Mouse (Mus musculus): ENCODE data around the gene Vps16. TPM values are rescaled to one million over a fixed set of nuclear protein-coding genes. Genes with fewer than 3 reads are reported as not detected.

The Vps16 gene
- polyA plus RNA-seq, 1 experiment from 2014 or later, result 91.7 TPM

DNA sequence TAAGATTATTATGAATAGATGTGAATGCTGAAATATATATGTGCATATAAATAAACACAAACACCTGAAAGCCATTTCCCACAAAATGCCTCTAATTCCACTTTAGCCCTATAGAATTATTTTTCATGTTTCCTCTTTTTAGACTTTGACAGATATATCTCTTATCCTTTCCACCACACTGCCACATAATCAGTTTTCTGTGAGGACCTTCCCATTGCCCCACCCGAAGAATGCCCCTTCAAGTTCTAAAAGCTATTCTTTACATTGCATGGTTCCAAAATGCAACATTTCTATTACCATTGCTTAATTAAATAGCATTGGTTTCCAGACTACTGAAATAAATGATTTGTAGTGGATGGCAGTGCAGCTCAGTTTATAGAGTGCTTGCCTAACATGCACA is 42.3 kb downstream of the Vps16 start:
- Histone ChIP-seq H3K36me3 (ENCODE audit: control insufficient read depth, insufficient read depth, low read length) (no peaks in the 10 kb centered on the region), H3K9me3 (ENCODE audit: control insufficient read depth, low read length) (no peaks in the 10 kb centered on the region), H3K4me3 (ENCODE audit: low read depth, low read length) (no peak overlapping the region), H3K27ac (ENCODE audit: low read depth, low read length) (no peak overlapping the region), H3K9ac (ENCODE audit: low read length) (no peak overlapping the region), H3K4me1 (ENCODE audit: control insufficient read depth, insufficient read depth, low read length) (peaks cover 16% of the 10 kb centered on the region), H3K4me2 (no peak overlapping the region), H3K27me3 (ENCODE audit: control insufficient read depth, insufficient read depth, low read length) (no peaks in the 10 kb centered on the region)
- WGBS, result 92% methylated on average over 1 of the region's 1 CpGs
- no peak for DNase-seq (ENCODE audit: low spot score, missing footprints)
- ATAC-seq (ENCODE audit: low FRiP score), result no peak

DNA sequence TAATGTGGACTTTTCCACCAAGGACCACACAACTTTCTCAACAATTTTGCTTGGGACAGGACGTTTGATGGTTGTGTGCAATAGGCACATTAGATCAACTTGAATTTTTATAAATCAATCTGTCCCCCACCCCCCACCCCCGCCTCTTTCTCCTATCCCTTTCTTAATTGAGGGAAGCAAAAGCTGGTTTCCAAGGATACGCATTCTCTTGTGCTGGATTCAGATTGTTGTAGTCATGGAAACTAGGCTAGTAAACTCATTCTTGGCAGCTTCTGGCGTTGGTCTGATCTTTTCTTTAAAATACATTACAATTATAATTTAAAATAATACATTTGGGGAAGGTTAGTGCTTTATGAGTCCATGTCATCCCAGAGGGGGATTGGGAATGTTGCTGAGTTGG is 45.2 kb downstream of the Vps16 start:
- Histone ChIP-seq H3K36me3 (ENCODE audit: control insufficient read depth, insufficient read depth, low read length) (no peaks in the 10 kb centered on the region), H3K4me1 (ENCODE audit: control insufficient read depth, insufficient read depth, low read length) (peaks cover 16% of the 10 kb centered on the region), H3K9ac (ENCODE audit: low read length) (no peak overlapping the region), H3K9me3 (ENCODE audit: control insufficient read depth, low read length) (no peaks in the 10 kb centered on the region), H3K27me3 (ENCODE audit: control insufficient read depth, insufficient read depth, low read length) (no peaks in the 10 kb centered on the region), H3K4me2 (no peak overlapping the region), H3K27ac (ENCODE audit: low read depth, low read length) (no peak overlapping the region), H3K4me3 (ENCODE audit: low read depth, low read length) (no peak overlapping the region)
- WGBS, result 19% methylated on average over 4 of the region's 4 CpGs
- DNase-seq (ENCODE audit: low spot score, missing footprints) (peak; percentile 87), ATAC-seq (ENCODE audit: low FRiP score) (no peak)

DNA sequence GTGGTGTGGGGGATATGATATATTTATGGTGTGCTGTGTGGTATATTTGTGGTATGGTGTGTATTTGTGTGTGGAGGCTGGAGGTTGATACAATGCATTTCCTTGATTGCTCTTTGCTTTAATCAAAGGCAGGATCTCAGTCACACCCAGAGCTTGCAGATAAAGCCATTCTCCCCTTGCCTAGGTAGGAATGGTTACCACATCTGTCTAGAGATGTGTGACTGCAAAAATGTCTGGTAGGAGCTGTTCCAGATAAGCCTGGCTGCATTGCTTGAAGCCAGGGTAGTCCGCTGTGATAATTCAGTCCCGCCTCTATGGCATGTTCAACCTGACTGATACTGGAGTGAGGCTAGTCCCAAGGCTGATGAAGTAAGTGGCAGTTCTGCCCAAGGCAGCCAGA is 45.8 kb downstream of the Vps16 start:
- Histone ChIP-seq H3K9me3 (ENCODE audit: control insufficient read depth, low read length) (no peaks in the 10 kb centered on the region), H3K4me2 (no peak overlapping the region), H3K4me3 (ENCODE audit: low read depth, low read length) (no peak overlapping the region), H3K27ac (ENCODE audit: low read depth, low read length) (no peak overlapping the region), H3K9ac (ENCODE audit: low read length) (no peak overlapping the region), H3K27me3 (ENCODE audit: control insufficient read depth, insufficient read depth, low read length) (no peaks in the 10 kb centered on the region), H3K36me3 (ENCODE audit: control insufficient read depth, insufficient read depth, low read length) (no peaks in the 10 kb centered on the region), H3K4me1 (ENCODE audit: control insufficient read depth, insufficient read depth, low read length) (peaks cover 16% of the 10 kb centered on the region)
- DNase-seq (ENCODE audit: low spot score, missing footprints), result no peak
- 0 out of 2 replicates have a peak, but pooled peaks have one; percentile 30 for ATAC-seq (ENCODE audit: low FRiP score)
- 66% methylated on average over 2 of the region's 2 CpGs for WGBS

DNA sequence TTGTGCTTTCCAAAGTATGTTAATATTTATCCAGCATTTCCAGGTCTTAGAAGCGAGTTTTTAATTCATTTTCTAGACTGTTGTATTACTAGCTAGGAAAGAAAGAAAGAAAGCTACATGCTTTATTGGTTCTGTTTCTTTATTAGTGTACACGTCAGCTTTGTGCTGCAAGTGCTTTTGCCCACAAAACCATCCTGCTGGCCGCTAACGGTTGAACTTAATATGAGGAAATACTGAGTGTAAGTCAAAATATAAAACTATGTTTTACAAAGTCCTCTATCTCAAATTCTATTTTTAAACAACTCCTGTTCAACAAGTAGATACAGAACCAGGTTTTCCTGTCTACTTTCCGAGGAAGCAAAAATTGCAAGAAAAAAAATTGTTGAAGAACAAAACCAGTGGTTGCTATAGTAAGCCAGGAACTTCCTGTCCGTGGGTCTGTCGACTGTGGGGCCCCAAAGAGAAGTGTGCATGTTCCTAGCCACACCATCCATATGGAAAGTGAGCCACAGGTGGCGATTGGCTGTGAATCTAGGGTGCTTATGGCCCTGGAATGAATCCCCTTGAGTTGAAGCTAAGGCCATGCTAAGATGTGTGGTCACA is 48.9 kb downstream of the Vps16 start:
- Histone ChIP-seq H3K4me3 (ENCODE audit: low read depth, low read length) (no peak overlapping the region), H3K27ac (ENCODE audit: low read depth, low read length) (no peak overlapping the region), H3K9me3 (ENCODE audit: control insufficient read depth, low read length) (no peaks in the 10 kb centered on the region), H3K36me3 (ENCODE audit: control insufficient read depth, insufficient read depth, low read length) (no peaks in the 10 kb centered on the region; the same call in 1 of the 2 replicates), H3K4me2 (no peak overlapping the region), H3K9ac (ENCODE audit: low read length) (no peak overlapping the region), H3K4me1 (ENCODE audit: control insufficient read depth, insufficient read depth, low read length) (peaks cover 16% of the 10 kb centered on the region), H3K27me3 (ENCODE audit: control insufficient read depth, insufficient read depth, low read length) (no peaks in the 10 kb centered on the region)
- DNase-seq (ENCODE audit: low spot score, missing footprints), result no peak
- 88% methylated on average over 8 of the region's 8 CpGs for WGBS
- ATAC-seq (ENCODE audit: low FRiP score), result no peak

DNA sequence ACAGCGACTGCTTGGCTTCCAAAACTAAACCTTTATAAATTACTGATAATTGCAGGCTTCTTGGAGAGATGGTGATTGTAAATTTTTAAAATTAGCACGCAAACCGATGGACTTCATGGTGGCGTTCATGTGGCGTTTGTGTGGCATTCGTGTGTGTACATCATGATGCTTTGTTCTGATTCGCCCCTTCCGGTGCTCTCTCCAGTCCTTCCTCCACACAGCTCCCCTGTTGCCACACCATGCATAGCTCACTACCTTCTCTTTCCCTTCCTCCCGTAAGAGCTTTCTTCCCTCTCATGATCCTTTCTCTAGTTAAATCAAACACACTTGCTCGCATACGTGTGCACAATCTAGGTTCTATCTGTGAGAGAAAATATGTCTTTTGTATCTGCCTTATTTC is 51.6 kb downstream of the Vps16 start:
- Histone ChIP-seq H3K27ac (ENCODE audit: low read depth, low read length) (no peak overlapping the region), H3K9me3 (ENCODE audit: control insufficient read depth, low read length) (peaks cover 4% of the 10 kb centered on the region; the same call in 1 of the 2 replicates), H3K4me3 (ENCODE audit: low read depth, low read length) (no peak overlapping the region), H3K9ac (ENCODE audit: low read length) (no peak overlapping the region), H3K4me1 (ENCODE audit: control insufficient read depth, insufficient read depth, low read length) (no peaks in the 10 kb centered on the region), H3K36me3 (ENCODE audit: control insufficient read depth, insufficient read depth, low read length) (no peaks in the 10 kb centered on the region; the same call in 1 of the 2 replicates), H3K27me3 (ENCODE audit: control insufficient read depth, insufficient read depth, low read length) (no peaks in the 10 kb centered on the region), H3K4me2 (no peak overlapping the region)
- 96% methylated on average over 11 of the region's 11 CpGs for WGBS
- no peak for DNase-seq (ENCODE audit: low spot score, missing footprints)
- no peak for ATAC-seq (ENCODE audit: low FRiP score)

DNA sequence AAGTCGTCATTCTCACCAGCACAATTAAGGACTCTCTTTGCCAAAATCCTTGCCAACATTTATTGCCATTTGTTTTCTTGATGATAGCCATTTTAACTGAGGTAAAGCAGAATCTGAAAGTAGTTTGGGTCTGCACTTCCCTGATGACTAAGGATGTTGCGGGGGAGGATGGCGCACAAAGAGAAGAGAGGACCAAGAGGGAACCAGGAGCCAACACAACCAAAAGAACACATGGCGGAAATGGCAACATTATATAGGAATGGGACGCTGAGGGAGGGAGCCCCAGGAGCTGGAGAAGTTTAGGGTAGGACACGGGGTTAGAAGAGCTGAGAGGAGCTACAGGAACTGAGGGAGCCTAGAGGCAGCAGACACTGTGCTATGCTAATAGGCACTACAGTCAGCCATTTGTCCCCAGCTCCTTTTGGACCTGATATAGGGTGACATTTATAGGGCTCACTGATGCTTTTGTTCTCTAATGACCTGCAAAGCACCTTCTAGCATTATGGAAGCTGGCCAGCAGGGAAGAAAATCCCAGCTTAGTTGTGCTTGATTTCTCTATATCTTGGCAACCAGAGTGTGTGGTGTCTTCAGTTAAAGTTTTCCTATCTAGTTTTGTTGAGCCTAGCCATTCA is 52.6 kb downstream of the Vps16 start:
- Histone ChIP-seq H3K9me3 (ENCODE audit: control insufficient read depth, low read length) (peaks cover 4% of the 10 kb centered on the region; the same call in 1 of the 2 replicates), H3K27ac (ENCODE audit: low read depth, low read length) (no peak overlapping the region), H3K36me3 (ENCODE audit: control insufficient read depth, insufficient read depth, low read length) (no peaks in the 10 kb centered on the region; the same call in 1 of the 2 replicates), H3K9ac (ENCODE audit: low read length) (no peak overlapping the region), H3K27me3 (ENCODE audit: control insufficient read depth, insufficient read depth, low read length) (no peaks in the 10 kb centered on the region), H3K4me1 (ENCODE audit: control insufficient read depth, insufficient read depth, low read length) (no peaks in the 10 kb centered on the region), H3K4me2 (no peak overlapping the region), H3K4me3 (ENCODE audit: low read depth, low read length) (no peak overlapping the region)
- WGBS, result 81% methylated on average over 6 of the region's 6 CpGs
- no peak for DNase-seq (ENCODE audit: low spot score, missing footprints)
- ATAC-seq (ENCODE audit: low FRiP score), result no peak

DNA sequence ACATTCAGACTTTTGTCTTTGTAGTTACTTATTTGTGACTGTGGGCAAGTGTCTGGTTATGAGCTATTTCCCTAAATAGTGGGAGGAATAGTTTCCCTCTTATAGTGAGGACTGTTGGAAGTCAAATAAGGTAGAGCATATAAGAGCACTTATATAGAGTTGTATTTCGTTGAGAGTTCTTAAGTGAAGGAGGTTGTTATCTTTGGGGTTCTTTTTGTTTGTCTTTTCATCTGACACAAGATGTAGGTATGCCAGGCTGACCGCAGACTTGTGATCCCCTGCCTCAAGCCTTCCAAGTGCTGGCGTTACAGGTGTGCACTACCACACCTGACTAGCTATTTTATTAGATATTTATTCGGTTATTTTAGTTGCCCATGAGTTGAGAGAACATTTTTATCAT is 58.0 kb downstream of the Vps16 start:
- Histone ChIP-seq H3K27me3 (ENCODE audit: control insufficient read depth, insufficient read depth, low read length) (no peaks in the 10 kb centered on the region), H3K36me3 (ENCODE audit: control insufficient read depth, insufficient read depth, low read length) (no peaks in the 10 kb centered on the region; the same call in 1 of the 2 replicates), H3K4me3 (ENCODE audit: low read depth, low read length) (no peak overlapping the region), H3K27ac (ENCODE audit: low read depth, low read length) (no peak overlapping the region), H3K9me3 (ENCODE audit: control insufficient read depth, low read length) (peaks cover 4% of the 10 kb centered on the region; the same call in 1 of the 2 replicates), H3K9ac (ENCODE audit: low read length) (no peak overlapping the region), H3K4me2 (no peak overlapping the region), H3K4me1 (ENCODE audit: control insufficient read depth, insufficient read depth, low read length) (no peaks in the 10 kb centered on the region)
- WGBS, result 93% methylated on average over 4 of the region's 4 CpGs
- no peak for ATAC-seq (ENCODE audit: low FRiP score)
- no peak for DNase-seq (ENCODE audit: low spot score, missing footprints)

DNA sequence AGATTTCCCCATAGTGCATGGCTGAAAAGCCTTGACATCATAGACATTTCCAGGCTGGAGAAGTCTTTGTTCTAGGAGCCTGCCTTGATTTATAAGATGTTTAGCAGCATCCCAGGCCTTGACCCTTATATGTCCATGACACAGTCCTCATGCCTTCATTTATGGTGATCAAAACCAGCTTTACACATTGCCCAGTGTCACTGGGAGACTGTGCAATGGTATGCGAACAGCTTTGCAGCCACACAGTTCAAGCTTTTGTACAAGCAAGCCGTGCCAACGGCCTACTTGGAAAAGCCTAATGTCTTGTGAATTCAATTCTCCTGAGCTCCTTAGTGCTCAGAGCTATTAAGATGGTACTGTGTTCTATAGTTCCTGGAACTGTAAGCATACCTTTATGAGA is 58.6 kb downstream of the Vps16 start:
- no peaks in the 10 kb centered on the region for H3K27me3 ChIP-seq (ENCODE audit: control insufficient read depth, insufficient read depth, low read length)
- H3K4me1 ChIP-seq (ENCODE audit: control insufficient read depth, insufficient read depth, low read length), result peaks cover 1% of the 10 kb centered on the region; the same call in 1 of the 2 replicates
- H3K36me3 ChIP-seq (ENCODE audit: control insufficient read depth, insufficient read depth, low read length), result no peaks in the 10 kb centered on the region; the same call in 1 of the 2 replicates
- no peak overlapping the region for H3K27ac ChIP-seq (ENCODE audit: low read depth, low read length)
- no peak overlapping the region for H3K9ac ChIP-seq (ENCODE audit: low read length)
- peaks cover 4% of the 10 kb centered on the region; the same call in 1 of the 2 replicates for H3K9me3 ChIP-seq (ENCODE audit: control insufficient read depth, low read length)
- DNase-seq (ENCODE audit: low spot score, missing footprints), result no peak
- WGBS, result 74% methylated on average over 3 of the region's 3 CpGs
- H3K4me3 ChIP-seq (ENCODE audit: low read depth, low read length), result no peak overlapping the region
- no peak for ATAC-seq (ENCODE audit: low FRiP score)
- no peak overlapping the region for H3K4me2 ChIP-seq

DNA sequence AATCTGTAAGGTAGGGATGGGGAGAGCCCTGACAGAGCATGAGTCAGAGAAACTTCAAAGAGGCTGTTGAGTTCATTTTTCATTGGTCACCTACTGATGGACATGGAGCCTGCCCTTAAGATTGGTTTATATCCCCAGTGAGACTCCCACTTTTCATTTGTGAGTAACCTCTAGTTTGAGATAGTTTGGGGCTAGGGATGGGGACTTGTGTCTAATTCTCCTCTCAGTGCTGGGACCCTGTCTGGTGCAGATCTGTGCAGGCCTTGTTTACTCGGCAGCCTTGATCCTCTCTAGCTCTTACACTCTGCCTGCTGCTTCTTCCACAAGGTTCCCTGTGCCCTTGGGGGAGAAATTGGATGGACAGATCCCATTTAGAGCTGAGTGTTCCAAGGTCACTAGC is 60.1 kb downstream of the Vps16 start:
- 94% methylated on average over 1 of the region's 1 CpGs for WGBS
- no peak for ATAC-seq (ENCODE audit: low FRiP score)
- DNase-seq (ENCODE audit: low spot score, missing footprints), result no peak
- Histone ChIP-seq H3K9ac (ENCODE audit: low read length) (no peak overlapping the region), H3K4me3 (ENCODE audit: low read depth, low read length) (no peak overlapping the region), H3K4me1 (ENCODE audit: control insufficient read depth, insufficient read depth, low read length) (peaks cover 5% of the 10 kb centered on the region; the same call in 1 of the 2 replicates), H3K27me3 (ENCODE audit: control insufficient read depth, insufficient read depth, low read length) (no peaks in the 10 kb centered on the region), H3K4me2 (no peak overlapping the region), H3K36me3 (ENCODE audit: control insufficient read depth, insufficient read depth, low read length) (no peaks in the 10 kb centered on the region), H3K9me3 (ENCODE audit: control insufficient read depth, low read length) (no peaks in the 10 kb centered on the region), H3K27ac (ENCODE audit: low read depth, low read length) (no peak overlapping the region)
